Mouse (Mus musculus): ENCODE results near the gene Arhgef10l.

GRCm38 (mm10) chr4:140532270-140532669 lies 133.5 kb downstream of the Arhgef10l start:
- TF ChIP-seq POLR2A (IDR thresholded peaks at IDR 0.05; ENCODE audit: control insufficient read depth, low read depth, low read length) (no peak), CTCF (IDR thresholded peaks at IDR 0.05; ENCODE audit: control insufficient read depth, insufficient read depth, insufficient replicate concordance, low read depth, low read length) (no peak)
